Mouse (Mus musculus): ENCODE data around the gene Zfp281. TPM values are rescaled to one million over a fixed set of nuclear protein-coding genes. Genes with fewer than 3 reads are reported as not detected.
A peak's percentile ranks its signal among the peaks of the same experiment; 100 is the strongest.

The Zfp281 gene
- polyA plus RNA-seq, 1 experiment, result 4.0 TPM

- no peak overlapping the region for H3K4me2 ChIP-seq (ENCODE audit: low read depth)
- H3K79me2 ChIP-seq (ENCODE audit: control insufficient read depth, insufficient read depth), result no peaks in the 10 kb centered on the region
- no peak for TF ChIP-seq MYOD1 (IDR thresholded peaks at IDR 0.05; ENCODE audit: control insufficient read depth in 1 of 3, insufficient read length in 2 of 3, low read depth in 2 of 3)
- TF ChIP-seq SRF (IDR thresholded peaks at IDR 0.05; ENCODE audit: control insufficient read depth, insufficient read length, low read depth), result no peak
- TF ChIP-seq CEBPB (IDR thresholded peaks at IDR 0.05; ENCODE audit: insufficient read depth, poor library complexity, severe bottlenecking), result no peak
- TF ChIP-seq TCF3 (IDR thresholded peaks at IDR 0.05; ENCODE audit: insufficient read length, low read depth), result no peak
- no peak for TF ChIP-seq REST (IDR thresholded peaks at IDR 0.05; ENCODE audit: insufficient read depth, insufficient read length)
- TF ChIP-seq MYOG (IDR thresholded peaks at IDR 0.05; ENCODE audit: control insufficient read depth in 1 of 3, insufficient read depth in 1 of 3, insufficient read length in 2 of 3, low read depth in 2 of 3), result no peak
- no peak for TF ChIP-seq POLR2AphosphoS2 (IDR thresholded peaks at IDR 0.05; ENCODE audit: insufficient read length, low read depth)
- no peak for TF ChIP-seq MAX (IDR thresholded peaks at IDR 0.05; ENCODE audit: low read depth)
- no peak for TF ChIP-seq E2F4 (IDR thresholded peaks at IDR 0.05; ENCODE audit: insufficient read depth)
- no peak for TF ChIP-seq TCF12 (IDR thresholded peaks at IDR 0.05; ENCODE audit: insufficient read depth, poor library complexity, severe bottlenecking)
- no peak for TF ChIP-seq POLR2A (IDR thresholded peaks at IDR 0.05; ENCODE audit: insufficient read length, low read depth)
- no peak for TF ChIP-seq USF1 (IDR thresholded peaks at IDR 0.05; ENCODE audit: low read depth)
- no peaks in the 10 kb centered on the region for H3K27me3 ChIP-seq (ENCODE audit: control insufficient read depth, insufficient read depth, insufficient read length)
- no peak overlapping the region for H3ac ChIP-seq (ENCODE audit: control insufficient read depth, insufficient read length)
- H3K4me3 ChIP-seq, result no peak overlapping the region
- no peaks in the 10 kb centered on the region for H3K36me3 ChIP-seq (ENCODE audit: control insufficient read depth, insufficient read depth)
Measured at GRCm38 (mm10) chr1:136587761-136588405, 36.8 kb upstream of the Zfp281 start.

GRCm38 (mm10) chr1:136588908-136589307 is 35.8 kb upstream of the Zfp281 start:
- H3K4me2 ChIP-seq (ENCODE audit: low read depth), result peak overlapping the region; percentile 22
- H3K27me3 ChIP-seq (ENCODE audit: control insufficient read depth, insufficient read depth, insufficient read length), result no peaks in the 10 kb centered on the region
- H3K4me3 ChIP-seq, result no peak overlapping the region
- H3K36me3 ChIP-seq (ENCODE audit: control insufficient read depth, insufficient read depth), result no peaks in the 10 kb centered on the region
- H3K79me2 ChIP-seq (ENCODE audit: control insufficient read depth, insufficient read depth), result no peaks in the 10 kb centered on the region
- TF ChIP-seq E2F4 (IDR thresholded peaks at IDR 0.05; ENCODE audit: insufficient read depth) (no peak), REST (IDR thresholded peaks at IDR 0.05; ENCODE audit: insufficient read depth, insufficient read length) (no peak), USF1 (IDR thresholded peaks at IDR 0.05; ENCODE audit: low read depth) (no peak), POLR2A (IDR thresholded peaks at IDR 0.05; ENCODE audit: insufficient read length, low read depth) (no peak), MAX (IDR thresholded peaks at IDR 0.05; ENCODE audit: low read depth) (no peak), CEBPB (IDR thresholded peaks at IDR 0.05; ENCODE audit: insufficient read depth, poor library complexity, severe bottlenecking) (no peak), TCF12 (IDR thresholded peaks at IDR 0.05; ENCODE audit: insufficient read depth, poor library complexity, severe bottlenecking) (no peak), SRF (IDR thresholded peaks at IDR 0.05; ENCODE audit: control insufficient read depth, insufficient read length, low read depth) (no peak), POLR2AphosphoS2 (IDR thresholded peaks at IDR 0.05; ENCODE audit: insufficient read length, low read depth) (no peak), MYOD1 (IDR thresholded peaks at IDR 0.05; ENCODE audit: control insufficient read depth in 1 of 3, insufficient read length in 2 of 3, low read depth in 2 of 3) (no peak), TCF3 (IDR thresholded peaks at IDR 0.05; ENCODE audit: insufficient read length, low read depth) (no peak), MYOG (IDR thresholded peaks at IDR 0.05; ENCODE audit: control insufficient read depth in 1 of 3, insufficient read depth in 1 of 3, insufficient read length in 2 of 3, low read depth in 2 of 3) (no peak)
- H3ac ChIP-seq (ENCODE audit: control insufficient read depth, insufficient read length), result no peak overlapping the region

- H3K27me3 ChIP-seq (ENCODE audit: control insufficient read depth, insufficient read depth, insufficient read length), result no peaks in the 10 kb centered on the region
- H3K36me3 ChIP-seq (ENCODE audit: control insufficient read depth, insufficient read depth), result no peaks in the 10 kb centered on the region
- no peak overlapping the region for H3ac ChIP-seq (ENCODE audit: control insufficient read depth, insufficient read length)
- no peak for TF ChIP-seq TCF12 (IDR thresholded peaks at IDR 0.05; ENCODE audit: insufficient read depth, poor library complexity, severe bottlenecking)
- H3K4me2 ChIP-seq (ENCODE audit: low read depth), result no peak overlapping the region
- no peaks in the 10 kb centered on the region for H3K79me2 ChIP-seq (ENCODE audit: control insufficient read depth, insufficient read depth)
- H3K4me3 ChIP-seq, result no peak overlapping the region
Measured at GRCm38 (mm10) chr1:136592741-136593140, 32.0 kb upstream of the Zfp281 start.

GRCm38 (mm10) chr1:136594235-136594850 is 30.4 kb upstream of the Zfp281 start:
- TF ChIP-seq POLR2AphosphoS2 (IDR thresholded peaks at IDR 0.05; ENCODE audit: insufficient read length, low read depth), result no peak
- TF ChIP-seq REST (IDR thresholded peaks at IDR 0.05; ENCODE audit: insufficient read depth, insufficient read length), result no peak
- no peak for TF ChIP-seq POLR2A (IDR thresholded peaks at IDR 0.05; ENCODE audit: insufficient read length, low read depth)
- no peak for TF ChIP-seq USF1 (IDR thresholded peaks at IDR 0.05; ENCODE audit: low read depth)
- TF ChIP-seq MYOG (IDR thresholded peaks at IDR 0.05; ENCODE audit: control insufficient read depth in 1 of 3, insufficient read depth in 1 of 3, insufficient read length in 2 of 3, low read depth in 2 of 3), result no peak
- TF ChIP-seq CEBPB (IDR thresholded peaks at IDR 0.05; ENCODE audit: insufficient read depth, poor library complexity, severe bottlenecking), result no peak
- no peak for TF ChIP-seq E2F4 (IDR thresholded peaks at IDR 0.05; ENCODE audit: insufficient read depth)
- no peak for TF ChIP-seq TCF3 (IDR thresholded peaks at IDR 0.05; ENCODE audit: insufficient read length, low read depth)
- no peak for TF ChIP-seq SRF (IDR thresholded peaks at IDR 0.05; ENCODE audit: control insufficient read depth, insufficient read length, low read depth)
- TF ChIP-seq MYOD1 (IDR thresholded peaks at IDR 0.05; ENCODE audit: control insufficient read depth in 1 of 3, insufficient read length in 2 of 3, low read depth in 2 of 3), result no peak
- no peak for TF ChIP-seq MAX (IDR thresholded peaks at IDR 0.05; ENCODE audit: low read depth)
- H3ac ChIP-seq (ENCODE audit: control insufficient read depth, insufficient read length), result no peak overlapping the region
- no peaks in the 10 kb centered on the region for H3K27me3 ChIP-seq (ENCODE audit: control insufficient read depth, insufficient read depth, insufficient read length)
- no peak overlapping the region for H3K4me2 ChIP-seq (ENCODE audit: low read depth)
- H3K36me3 ChIP-seq (ENCODE audit: control insufficient read depth, insufficient read depth), result no peaks in the 10 kb centered on the region
- no peaks in the 10 kb centered on the region for H3K79me2 ChIP-seq (ENCODE audit: control insufficient read depth, insufficient read depth)
- H3K4me3 ChIP-seq, result no peak overlapping the region

Data from myocyte (in vitro differentiated cells).